Mouse (Mus musculus) lung, adult 2 months (tissue): ENCODE data around the gene 2310057M21Rik. TPM values are rescaled to one million over a fixed set of nuclear protein-coding genes. Genes with fewer than 3 reads are reported as not detected.

Experiments
- DNase-seq: peaks from one replicate; pipeline ENCODE4 v3.0.0; 2022
- H3K4me1 ChIP-seq: fragments of 200-500 bp; 2 replicates; pipeline ENCODE4 v1.6.1; 2011; ENCODE audit warnings: low read length; ENCODE audit not compliant: control insufficient read depth, insufficient read depth
- H3K4me3 ChIP-seq: fragments of 200-500 bp; replicated peaks from 2 replicates; pipeline ENCODE3; 2011; ENCODE audit warnings: low read depth, mild to moderate bottlenecking, control low read depth, low read length; ENCODE audit errors: extremely low read depth
- CTCF ChIP-seq: fragments of 200-500 bp; IDR thresholded peaks from 2 replicates; pipeline ENCODE4 v1.5.1; 2011; ENCODE audit warnings: mild to moderate bottlenecking, low read length, control low read depth; ENCODE audit not compliant: insufficient read depth
- POLR2A ChIP-seq: fragments of 200-500 bp; IDR thresholded peaks from 2 replicates; pipeline ENCODE4 v1.6.1; 2011; ENCODE audit warnings: low read depth, mild to moderate bottlenecking, control low read depth, low read length, borderline replicate concordance; ENCODE audit errors: extremely low read depth
- WGBS: fragments of 180-500 bp; shearing (Covaris S2); methylation state at CpG from one replicate; pipeline ENCODE4 v1.1.7; 2018; 5-methylcytosine and 5-hydroxymethylcytosine counted together
- polyA plus RNA-seq: library from polyadenylated mRNA; depleted of rRNA; stranded (reverse); fragments of >200 nt; gene quantifications from 2 replicates; pipeline ENCODE4 v1.2.3, GENCODE M21; 2012

Gene 2310057M21Rik
- polyA plus RNA-seq, 1 experiment = 5.2 TPM

DNA sequence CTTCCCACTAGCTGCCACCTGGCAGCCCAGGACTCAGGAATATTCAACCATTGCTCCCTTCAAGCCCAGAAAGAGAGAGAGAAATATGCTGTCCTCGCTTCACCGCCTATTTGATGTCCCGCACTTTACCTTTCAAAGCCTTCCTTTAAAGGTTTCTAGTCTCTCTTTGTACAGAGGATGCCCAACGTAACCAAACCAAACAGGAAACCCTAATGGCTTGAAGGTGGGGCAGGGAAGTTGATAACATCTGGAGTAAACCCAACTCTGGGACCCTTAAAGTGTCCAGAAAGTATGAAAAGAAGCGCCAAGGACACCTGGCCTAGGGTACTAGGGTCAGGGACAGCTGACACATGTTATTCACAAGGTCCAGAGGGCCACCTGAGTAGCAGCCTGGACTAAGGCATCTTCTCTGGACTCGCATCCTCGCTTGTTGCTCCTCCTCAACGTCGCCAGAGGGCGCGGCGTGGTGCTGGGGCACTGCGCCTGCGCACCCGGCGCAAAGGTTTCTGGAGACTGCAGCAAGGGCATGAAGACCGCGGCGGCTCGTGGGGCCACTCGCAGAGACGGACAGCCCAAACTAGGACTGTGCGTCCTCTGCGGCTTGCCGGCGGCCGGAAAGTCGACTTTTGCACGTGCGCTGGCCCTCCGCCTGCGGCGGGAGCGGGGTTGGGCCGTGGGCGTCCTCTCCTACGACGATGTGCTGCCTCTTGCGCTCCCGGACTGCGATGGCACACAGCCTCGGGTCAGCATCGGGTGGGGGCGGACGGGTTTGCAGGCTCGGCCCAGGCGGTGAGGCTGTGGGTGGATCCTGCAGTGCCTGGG lies 8.3 kb upstream of the 2310057M21Rik start, which contains the start of gene Pstk:
Gene Pstk, plus strand, starts transcription at position 494 of the 822 bp plus-strand sequence.
- Histone ChIP-seq H3K4me3 (peak within 1 kb of the TSS; percentile 82), H3K4me1 (peaks cover 6% of the 10 kb centered on the region)
- TF ChIP-seq CTCF (peak; percentile 76), POLR2A (peak; percentile 80)
- peak; percentile 89 for DNase-seq
- WGBS = 4% methylated on average over 47 of the region's 47 CpGs

DNA sequence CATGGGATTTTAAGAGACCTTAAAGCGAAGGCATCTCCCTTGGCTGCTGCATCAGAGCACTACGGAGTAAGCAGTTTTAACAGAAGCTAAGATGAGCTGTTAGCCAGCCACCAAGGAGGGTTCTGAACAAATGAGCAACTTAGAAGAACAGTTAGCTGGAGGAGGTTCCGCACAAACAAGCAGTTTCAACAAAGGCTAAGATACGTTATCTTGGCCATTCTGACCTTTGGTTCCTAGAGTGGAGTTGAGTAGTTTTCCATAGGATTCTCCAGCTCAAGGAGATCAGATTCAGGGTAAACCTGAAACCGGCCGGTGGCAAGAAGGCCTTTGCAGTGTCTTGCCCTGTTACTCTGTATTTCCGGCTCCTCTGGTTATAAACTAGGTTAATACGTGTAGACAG lies 1.6 kb upstream of the 2310057M21Rik start:
- Histone ChIP-seq H3K4me3 (no peak overlapping the region), H3K4me1 (no peaks in the 10 kb centered on the region; the same call in 1 of the 2 replicates)
- DNase-seq = no peak
- TF ChIP-seq POLR2A = no peak
- whole genome bisulfite sequencing = 84% methylated on average over 8 of the region's 8 CpGs

DNA sequence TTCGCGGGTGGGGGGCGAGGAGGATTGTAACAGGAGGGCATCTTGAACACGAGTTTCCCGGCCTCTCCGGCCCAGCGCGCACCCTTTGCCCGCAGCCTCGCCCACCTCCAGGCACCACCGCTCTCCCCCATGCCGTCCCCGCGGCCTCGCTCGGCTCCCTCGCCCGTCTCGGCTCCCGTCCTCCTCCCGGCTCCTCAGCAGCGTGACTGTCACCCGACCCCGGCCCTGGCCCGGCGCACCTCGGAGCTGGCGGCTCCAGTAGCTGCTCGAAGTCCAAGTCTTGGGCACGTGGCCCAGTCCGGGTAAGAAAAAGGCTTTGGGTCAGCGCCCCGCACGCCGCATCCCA lies 317 bp downstream of the 2310057M21Rik start:
- TF ChIP-seq CTCF (no peak), POLR2A (no peak)
- H3K4me1 ChIP-seq = no peaks in the 10 kb centered on the region; the same call in 1 of the 2 replicates
- WGBS = under 1% methylated on average over 35 of the region's 35 CpGs
- DNase-seq = no peak
- H3K4me3 ChIP-seq = peak overlapping the region; percentile 91

DNA sequence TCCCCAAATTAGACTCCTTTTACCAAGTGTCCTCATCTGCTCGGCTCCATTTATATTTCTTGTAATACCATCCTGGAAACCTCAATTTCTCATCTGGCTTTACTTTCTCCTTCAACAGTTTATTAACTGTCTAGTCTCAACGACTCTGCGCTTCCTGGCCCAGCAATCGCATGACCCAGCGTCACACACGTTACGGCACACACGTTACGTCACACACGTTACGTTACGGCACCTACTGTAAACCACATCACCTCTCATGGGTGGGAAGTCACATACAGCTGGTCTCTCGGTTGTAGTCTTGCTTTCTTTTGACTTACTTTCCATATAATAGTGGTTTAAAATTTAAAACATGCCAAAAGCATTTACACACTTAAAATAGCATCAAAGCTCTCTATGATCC lies 6.5 kb downstream of the 2310057M21Rik start:
- H3K4me1 ChIP-seq = no peaks in the 10 kb centered on the region
- no peak for TF ChIP-seq CTCF
- no peak for TF ChIP-seq POLR2A
- 93% methylated on average over 13 of the region's 13 CpGs for WGBS
- no peak overlapping the region for H3K4me3 ChIP-seq
- no peak for DNase-seq

DNA sequence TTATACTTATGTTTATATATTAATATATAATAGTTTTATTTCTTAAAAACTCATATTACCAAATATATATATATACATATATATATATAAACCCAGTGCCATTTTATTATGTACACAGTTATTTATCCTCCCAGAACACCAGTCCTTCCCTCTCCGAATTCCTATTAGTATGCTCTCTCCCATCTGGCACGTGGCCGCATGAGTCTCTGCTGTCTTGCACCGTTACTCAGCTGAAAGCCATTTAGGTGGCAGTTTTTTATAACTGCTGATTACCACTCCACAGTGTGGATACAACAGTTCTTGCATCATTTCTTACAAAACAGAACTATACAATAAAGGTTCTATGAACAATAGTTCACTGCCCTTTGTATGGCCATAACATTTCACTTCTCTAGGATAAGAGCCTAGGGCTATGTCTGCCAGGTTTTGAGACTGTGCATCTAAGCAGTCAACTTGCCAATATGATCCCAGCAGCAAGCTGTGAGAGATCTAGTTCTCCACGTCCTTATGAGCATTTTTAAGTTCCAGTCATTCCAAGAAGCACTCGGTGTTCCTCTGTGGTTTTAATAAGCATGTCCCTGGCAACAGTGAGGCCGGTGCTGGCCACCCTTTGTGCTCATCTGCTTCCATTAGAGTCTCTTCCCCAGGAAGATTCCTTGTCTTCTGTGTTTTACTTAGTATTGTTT lies 16.6 kb downstream of the 2310057M21Rik start:
- DNase-seq = no peak
- TF ChIP-seq CTCF = no peak
- TF ChIP-seq POLR2A = no peak
- 74% methylated on average over 7 of the region's 7 CpGs for WGBS
- no peak overlapping the region for H3K4me3 ChIP-seq
- H3K4me1 ChIP-seq = no peaks in the 10 kb centered on the region

DNA sequence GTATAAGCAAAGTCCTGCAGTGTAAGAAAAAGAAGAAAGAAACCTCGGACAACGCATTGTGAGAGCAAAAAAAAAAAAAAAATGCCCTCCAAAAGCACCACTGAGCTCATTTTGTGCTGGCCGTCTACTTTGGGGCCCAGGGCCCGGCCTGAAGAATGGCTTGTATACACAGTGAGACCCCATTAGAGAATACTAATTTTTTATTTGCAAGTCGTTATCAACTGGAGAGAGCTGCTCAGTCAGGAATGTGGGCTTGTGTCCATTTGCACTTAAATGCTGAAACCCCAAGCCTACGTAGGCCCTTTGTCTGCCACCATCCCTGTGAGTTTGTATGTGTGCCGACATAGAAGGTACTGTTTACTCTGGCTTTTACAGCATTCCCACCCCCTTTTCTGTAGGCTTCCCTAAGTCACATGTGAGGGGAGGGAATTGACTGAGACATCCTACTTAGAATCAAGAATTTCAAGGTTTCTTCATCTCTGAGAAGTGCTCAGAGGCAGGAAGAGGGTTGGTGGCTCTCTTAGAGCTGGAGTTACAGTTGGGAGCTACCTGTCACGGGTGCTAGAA lies 25.0 kb downstream of the 2310057M21Rik start:
- TF ChIP-seq POLR2A = no peak
- no peak for TF ChIP-seq CTCF
- Histone ChIP-seq H3K4me1 (no peaks in the 10 kb centered on the region), H3K4me3 (no peak overlapping the region)
- WGBS = 33% methylated on average over 8 of the region's 8 CpGs
- no peak for DNase-seq

DNA sequence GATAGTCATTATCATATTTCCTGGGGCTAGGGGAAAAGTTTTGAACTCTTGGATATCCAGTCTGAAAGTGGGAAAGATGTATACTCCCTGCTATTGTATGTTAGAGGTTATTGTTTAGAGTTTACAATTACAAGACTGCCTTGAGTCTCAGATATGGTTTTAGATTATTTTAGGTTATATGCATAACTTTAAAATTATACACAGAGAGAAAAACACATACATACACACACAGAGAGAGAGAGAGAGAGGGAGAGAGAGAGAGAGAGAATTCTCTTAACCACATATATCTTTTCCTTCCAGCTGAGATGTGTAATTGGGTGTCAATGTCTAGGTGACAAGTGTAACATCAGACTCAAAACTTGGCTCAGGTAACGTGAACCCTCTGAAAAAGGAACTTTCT lies 29.0 kb downstream of the 2310057M21Rik start, which contains the start of gene Fam24a:
Gene Fam24a, plus strand, starts transcription at position 301 of the 400 bp plus-strand sequence.
- no peak for DNase-seq
- Histone ChIP-seq H3K4me1 (no peaks in the 10 kb centered on the region), H3K4me3 (no peak within 1 kb of the TSS)
- WGBS = 34% methylated on average over 1 of the region's 1 CpGs
- no peak for TF ChIP-seq POLR2A
- no peak for TF ChIP-seq CTCF

DNA sequence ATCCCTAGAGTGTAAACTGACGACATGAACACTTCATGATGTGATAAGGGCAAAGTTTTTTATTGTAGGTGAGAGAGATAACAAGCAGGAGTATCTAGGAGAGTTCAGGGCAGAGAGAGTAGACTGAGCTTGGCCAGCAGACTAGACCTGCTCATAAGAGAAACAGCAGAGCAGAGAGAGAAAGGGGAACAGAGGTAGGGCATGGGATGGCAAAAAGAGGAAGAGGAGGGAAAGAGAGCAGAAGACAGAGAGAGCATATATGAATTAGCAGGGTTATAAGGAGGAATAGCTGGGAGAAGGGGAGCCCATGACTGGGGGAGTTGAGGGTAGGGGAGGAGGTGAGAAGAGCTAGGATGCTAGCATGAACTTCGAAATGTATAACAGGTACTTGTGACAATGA lies 30.9 kb downstream of the 2310057M21Rik start:
- no peak for DNase-seq
- Histone ChIP-seq H3K4me3 (no peak overlapping the region), H3K4me1 (no peaks in the 10 kb centered on the region)
- WGBS = 60% methylated on average over 2 of the region's 2 CpGs
- TF ChIP-seq POLR2A (no peak), CTCF (no peak)

DNA sequence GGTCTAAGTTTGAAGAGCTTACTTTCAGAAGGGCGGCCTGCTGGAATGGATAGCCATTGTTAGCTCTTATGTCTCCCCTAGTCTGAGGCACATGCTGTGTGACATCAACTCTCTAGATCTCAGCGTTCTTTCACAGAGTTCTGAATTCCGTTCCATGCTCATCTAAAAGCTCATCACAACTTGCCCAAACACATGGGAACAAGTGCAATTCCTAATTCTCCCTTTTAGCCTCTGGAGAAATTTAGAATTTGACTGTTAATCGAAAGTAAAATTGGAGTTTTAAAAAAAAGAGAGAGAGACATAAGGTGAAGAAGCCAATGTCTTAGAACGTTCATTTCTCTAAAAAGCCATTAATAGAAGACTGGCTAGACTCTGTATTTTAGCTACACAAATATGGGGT lies 33.1 kb downstream of the 2310057M21Rik start, which contains the start of gene Fam24b:
Gene Fam24b, minus strand, starts transcription at position 101 of the 400 bp plus-strand sequence.
- Histone ChIP-seq H3K4me1 (no peaks in the 10 kb centered on the region), H3K4me3 (no peak within 1 kb of the TSS)
- TF ChIP-seq CTCF (no peak), POLR2A (no peak)
- DNase-seq = no peak
- 91% methylated on average over 5 of the region's 5 CpGs for WGBS

DNA sequence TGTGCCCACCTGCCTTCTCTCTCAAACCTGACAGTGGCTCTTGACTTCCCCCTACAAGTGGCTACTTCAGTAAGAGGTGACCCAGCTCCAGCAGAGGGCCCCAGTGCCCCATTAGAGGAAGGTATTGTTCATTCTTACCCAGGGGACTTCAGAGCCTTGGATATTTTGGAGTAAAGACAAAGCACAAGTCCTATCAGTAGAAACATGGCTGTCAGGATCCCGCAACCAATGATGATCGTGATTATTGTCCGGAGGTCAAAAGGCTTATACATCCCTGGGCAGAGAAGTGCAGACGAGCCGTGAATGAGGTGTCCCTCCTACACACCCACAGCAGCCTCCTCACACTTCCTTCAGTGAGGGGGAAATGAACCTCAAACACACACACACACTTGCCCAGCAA lies 35.5 kb downstream of the 2310057M21Rik start:
- no peaks in the 10 kb centered on the region for H3K4me1 ChIP-seq
- no peak overlapping the region for H3K4me3 ChIP-seq
- DNase-seq = no peak
- TF ChIP-seq POLR2A (no peak), CTCF (no peak)
- WGBS = 84% methylated on average over 5 of the region's 5 CpGs

DNA sequence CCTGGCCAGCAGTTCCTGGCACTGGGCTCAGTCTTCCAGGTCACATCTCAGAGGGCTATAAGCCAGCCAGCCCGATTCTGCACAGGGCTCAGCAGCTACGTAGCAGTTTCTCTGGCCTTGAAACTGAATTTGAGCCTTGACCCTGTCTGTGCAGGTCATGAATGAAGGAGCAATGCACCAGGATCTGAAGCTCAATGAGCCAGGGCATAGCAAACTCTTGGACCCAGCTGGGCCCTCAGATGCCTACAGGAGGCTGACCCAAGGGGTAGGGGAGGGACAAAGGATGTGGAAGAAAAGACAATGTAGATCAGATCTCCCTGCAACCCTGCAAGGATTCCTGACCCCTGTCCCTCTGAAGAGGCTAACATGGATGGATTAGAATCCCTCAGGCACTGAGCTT lies 40.4 kb downstream of the 2310057M21Rik start, which contains the start of gene Cuzd1:
Gene Cuzd1, minus strand, starts transcription at position 101 of the 400 bp plus-strand sequence.
- 77% methylated on average over 2 of the region's 2 CpGs for WGBS
- no peak within 1 kb of the TSS for H3K4me3 ChIP-seq
- no peak for DNase-seq
- no peak for TF ChIP-seq POLR2A
- no peak for TF ChIP-seq CTCF
- no peaks in the 10 kb centered on the region for H3K4me1 ChIP-seq
